Mouse (Mus musculus) megakaryocyte, embryonic 14.5 days (primary cell): ENCODE measurements at regions not wholly inside any gene's neighbourhood (a gene's known extent, or its start where the extent isn't known, plus 50 kb on each side); places are given as distances from the start of the nearest gene placed in this dataset.

ENCODE experiments used
- H3K27me3 ChIP-seq: replicated peaks from 2 replicates; pipeline ENCODE3; 2012; ENCODE audit warnings: inconsistent platforms
- H3K36me3 ChIP-seq: replicated peaks from 2 replicates; pipeline ENCODE3; 2012; ENCODE audit warnings: low read length, inconsistent platforms, mixed read lengths
- H3K4me1 ChIP-seq: 2 replicates; pipeline ENCODE4 v1.6.1; 2012; ENCODE audit warnings: inconsistent platforms
- H3K4me3 ChIP-seq: replicated peaks from 2 replicates; pipeline ENCODE3; 2012; ENCODE audit warnings: moderate library complexity, mild to moderate bottlenecking, inconsistent platforms
- H3K9me3 ChIP-seq: 2 replicates; pipeline ENCODE4 v1.6.1; 2012; ENCODE audit warnings: inconsistent platforms
- FLI1 ChIP-seq: IDR thresholded peaks from 2 replicates; pipeline ENCODE4 v1.6.1; 2012; ENCODE audit warnings: low read length, inconsistent platforms, mixed read lengths
- GATA1 ChIP-seq: IDR thresholded peaks from 3 replicates; pipeline ENCODE4 v1.6.1; 2012; ENCODE audit warnings: mixed read lengths, low read length, inconsistent platforms, borderline replicate concordance

- H3K27me3 ChIP-seq, result no peaks in the 10 kb centered on the region
- no peaks in the 10 kb centered on the region for H3K36me3 ChIP-seq
- H3K4me1 ChIP-seq, result no peaks in the 10 kb centered on the region
- H3K4me3 ChIP-seq, result no peak overlapping the region
- no peaks in the 10 kb centered on the region for H3K9me3 ChIP-seq
- TF ChIP-seq GATA1 (no peak), FLI1 (no peak)
These were observed 91.8 kb downstream of the A730009L09Rik start for GRCm38 (mm10) chr16:84606804-84607095.

GRCm38 (mm10) chr16:84607503-84607902 lies 92.6 kb downstream of the A730009L09Rik start:
- H3K4me3 ChIP-seq, result no peak overlapping the region
- H3K4me1 ChIP-seq, result no peaks in the 10 kb centered on the region
- no peak for TF ChIP-seq GATA1
- no peak for TF ChIP-seq FLI1

GRCm38 (mm10) chr16:84615683-84616082 lies 100.8 kb downstream of the A730009L09Rik start:
- Histone ChIP-seq H3K4me3 (no peak overlapping the region), H3K9me3 (no peaks in the 10 kb centered on the region), H3K27me3 (no peaks in the 10 kb centered on the region), H3K4me1 (no peaks in the 10 kb centered on the region), H3K36me3 (no peaks in the 10 kb centered on the region)
- TF ChIP-seq GATA1, result no peak
- no peak for TF ChIP-seq FLI1

More at GRCm38 (mm10) chr16:84607503-84607902, 92.6 kb downstream of the A730009L09Rik start:
- Histone ChIP-seq H3K36me3 (no peaks in the 10 kb centered on the region), H3K27me3 (no peaks in the 10 kb centered on the region), H3K9me3 (no peaks in the 10 kb centered on the region)

- H3K9me3 ChIP-seq, result no peaks in the 10 kb centered on the region
- H3K4me1 ChIP-seq, result no peaks in the 10 kb centered on the region
- H3K4me3 ChIP-seq, result no peak overlapping the region
- TF ChIP-seq FLI1 (no peak), GATA1 (no peak)
- H3K36me3 ChIP-seq, result no peaks in the 10 kb centered on the region
- H3K27me3 ChIP-seq, result no peaks in the 10 kb centered on the region
These were observed 101.2 kb downstream of the A730009L09Rik start for GRCm38 (mm10) chr16:84616132-84616531.

- Histone ChIP-seq H3K9me3 (no peaks in the 10 kb centered on the region), H3K4me1 (peaks cover 3% of the 10 kb centered on the region; the same call in 1 of the 2 replicates), H3K27me3 (no peaks in the 10 kb centered on the region), H3K4me3 (no peak overlapping the region), H3K36me3 (no peaks in the 10 kb centered on the region)
- TF ChIP-seq GATA1 (no peak), FLI1 (no peak)
These were observed 103.5 kb downstream of the A730009L09Rik start for GRCm38 (mm10) chr16:84618379-84618778.

GRCm38 (mm10) chr16:84619876-84620275 lies 105.0 kb downstream of the A730009L09Rik start:
- no peaks in the 10 kb centered on the region for H3K27me3 ChIP-seq
- H3K4me1 ChIP-seq, result peaks cover 3% of the 10 kb centered on the region; the same call in 1 of the 2 replicates
- no peak overlapping the region for H3K4me3 ChIP-seq
- no peak for TF ChIP-seq FLI1
- TF ChIP-seq GATA1, result no peak
- no peaks in the 10 kb centered on the region for H3K9me3 ChIP-seq
- no peaks in the 10 kb centered on the region for H3K36me3 ChIP-seq

GRCm38 (mm10) chr16:84620861-84621260 lies 105.9 kb downstream of the A730009L09Rik start:
- Histone ChIP-seq H3K27me3 (no peaks in the 10 kb centered on the region), H3K9me3 (no peaks in the 10 kb centered on the region), H3K36me3 (no peaks in the 10 kb centered on the region), H3K4me3 (peak overlapping the region; percentile 91), H3K4me1 (peaks cover 3% of the 10 kb centered on the region; the same call in 1 of the 2 replicates)
- no peak for TF ChIP-seq GATA1
- TF ChIP-seq FLI1, result no peak

- Histone ChIP-seq H3K4me3 (peak overlapping the region; percentile 91), H3K9me3 (no peaks in the 10 kb centered on the region), H3K27me3 (no peaks in the 10 kb centered on the region), H3K4me1 (peaks cover 3% of the 10 kb centered on the region; the same call in 1 of the 2 replicates), H3K36me3 (no peaks in the 10 kb centered on the region)
- TF ChIP-seq FLI1 (no peak), GATA1 (no peak)
These were observed 106.5 kb downstream of the A730009L09Rik start for GRCm38 (mm10) chr16:84621300-84622031.

- TF ChIP-seq GATA1, result no peak
- TF ChIP-seq FLI1, result no peak
- Histone ChIP-seq H3K9me3 (0 out of 2 replicates have a peak, but pooled peaks cover 2% of the 10 kb centered on the region), H3K4me3 (no peak overlapping the region), H3K4me1 (peaks cover 3% of the 10 kb centered on the region; the same call in 1 of the 2 replicates), H3K27me3 (no peaks in the 10 kb centered on the region), H3K36me3 (no peaks in the 10 kb centered on the region)
These were observed 108.6 kb downstream of the A730009L09Rik start for GRCm38 (mm10) chr16:84623346-84624085.
